Mouse (Mus musculus) hindlimb bud, embryonic 11.5 days (tissue): ENCODE results near the gene Otud3.

Experiments
- DNase-seq: peaks from one replicate; pipeline ENCODE4 v3.0.0-alpha.2; 2012; ENCODE audit warnings: low read depth, low spot score; ENCODE audit errors: extremely low spot score

The Otud3 gene

GRCm38 (mm10) chr4:138855092-138855632, 58.6 kb downstream of the Otud3 start:
- DNase-seq: no peak

GRCm38 (mm10) chr4:138852961-138853360, 60.8 kb downstream of the Otud3 start:
- no peak for DNase-seq

- no peak for DNase-seq
Measured at GRCm38 (mm10) chr4:138851463-138851862, 62.3 kb downstream of the Otud3 start.
